Mouse (Mus musculus): ENCODE measurements around the gene Gad1.

Gene Gad1

DNA sequence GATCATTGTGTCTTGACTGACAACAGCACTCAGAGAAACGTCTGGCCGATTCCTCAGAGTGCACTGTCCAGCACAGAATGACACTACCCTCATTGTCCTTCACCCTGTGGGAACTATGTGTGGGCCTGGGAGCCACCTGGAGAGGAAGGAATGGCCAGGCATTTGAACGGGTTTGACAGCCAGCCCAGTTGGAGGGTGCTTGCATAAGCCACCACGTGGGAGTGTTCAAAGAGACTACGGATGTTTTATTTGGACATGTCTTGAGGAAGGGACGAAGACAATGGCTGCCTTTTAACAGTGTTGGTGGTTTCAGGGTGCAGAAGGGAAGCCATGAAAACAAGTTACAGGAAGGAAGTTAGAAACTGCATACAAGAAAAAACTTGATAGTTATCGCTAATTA lies 72.9 kb downstream of the Gad1 start:
- DNase-seq (ENCODE audit: low spot score in 2 of 2): no peak

DNA sequence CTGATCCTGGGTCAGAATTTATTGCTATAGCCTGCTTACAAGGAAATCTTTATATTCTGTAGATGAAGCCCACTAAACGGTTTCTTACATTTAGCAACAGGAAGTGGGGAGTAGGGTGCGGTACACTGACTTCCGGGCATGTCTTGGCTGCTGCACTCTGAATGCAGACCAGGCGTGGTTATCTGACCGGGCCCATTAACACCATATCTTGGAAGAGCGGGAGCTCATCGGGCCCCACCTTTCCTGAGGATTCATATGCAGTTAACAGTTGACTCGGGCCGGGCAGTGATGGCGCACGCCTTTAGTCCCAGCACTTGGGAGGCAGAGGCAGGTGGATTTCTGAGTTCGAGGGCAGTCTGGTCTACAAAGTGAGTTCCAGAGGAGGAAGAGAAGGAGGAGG lies 75.5 kb downstream of the Gad1 start:
- no peak for DNase-seq (ENCODE audit: low spot score in 2 of 2)

DNA sequence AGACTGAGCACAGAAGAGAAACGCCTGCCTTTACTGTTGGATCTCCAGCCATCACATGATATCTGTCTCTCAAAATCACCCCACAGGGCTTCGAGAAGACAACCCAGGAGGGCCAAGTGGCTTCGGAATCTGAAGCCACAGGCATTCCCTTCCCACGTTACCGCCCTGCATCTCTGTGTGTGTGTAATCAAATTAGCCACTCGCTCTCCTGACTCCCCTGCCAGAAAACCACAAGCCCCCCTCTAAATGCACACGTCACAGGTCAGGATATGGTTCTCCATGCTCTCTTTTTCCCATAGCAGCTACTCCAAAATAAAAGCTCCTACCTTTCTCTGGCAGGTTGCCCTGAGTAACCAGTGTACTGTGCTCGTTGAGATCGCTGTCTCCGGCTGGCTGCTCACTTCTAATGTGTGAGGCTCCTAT lies 76.5 kb downstream of the Gad1 start:
- peak; percentile 22 to 37 for DNase-seq (ENCODE audit: low spot score in 2 of 2)

DNA sequence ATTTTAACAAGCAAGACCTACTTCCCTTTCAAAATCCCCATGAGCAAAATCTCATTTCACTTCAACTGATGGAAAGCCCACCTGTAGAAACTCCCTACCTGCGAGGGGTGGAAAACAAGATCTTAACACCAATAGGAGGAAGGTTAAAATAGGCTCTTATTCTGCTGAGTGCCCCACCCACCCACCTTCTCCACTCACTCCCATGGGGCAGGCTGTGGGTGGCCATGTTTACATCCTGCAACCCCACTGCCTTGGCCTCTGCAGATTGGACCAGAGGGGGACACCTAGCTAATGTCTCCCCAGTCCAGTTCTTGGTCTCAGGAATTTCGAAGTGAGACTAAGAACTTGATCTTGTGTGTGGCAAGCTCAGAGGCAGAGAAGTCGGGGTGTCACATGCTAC lies 77.0 kb downstream of the Gad1 start:
- no peak for DNase-seq (ENCODE audit: low spot score in 2 of 2)

DNA sequence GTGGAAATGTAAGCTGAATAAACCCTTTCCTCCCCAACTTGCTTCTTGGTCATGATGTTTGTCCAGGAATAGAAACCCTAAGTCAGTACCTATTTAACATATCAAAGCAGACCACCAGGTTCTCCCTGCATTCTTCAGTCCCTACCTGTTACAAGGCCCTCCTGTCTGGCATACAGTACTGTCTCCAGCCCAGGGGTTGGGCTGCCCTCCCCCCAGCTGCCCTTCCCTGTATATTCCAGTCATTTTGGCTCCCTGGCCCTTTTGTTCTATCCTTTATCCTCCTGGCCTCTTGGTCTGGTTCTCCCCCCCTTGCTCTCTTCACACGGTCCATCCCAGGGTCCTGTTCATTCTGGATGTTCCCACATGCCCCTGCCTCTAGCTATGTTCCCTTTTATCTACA lies 78.4 kb downstream of the Gad1 start:
- no peak for DNase-seq (ENCODE audit: low spot score in 2 of 2)

DNA sequence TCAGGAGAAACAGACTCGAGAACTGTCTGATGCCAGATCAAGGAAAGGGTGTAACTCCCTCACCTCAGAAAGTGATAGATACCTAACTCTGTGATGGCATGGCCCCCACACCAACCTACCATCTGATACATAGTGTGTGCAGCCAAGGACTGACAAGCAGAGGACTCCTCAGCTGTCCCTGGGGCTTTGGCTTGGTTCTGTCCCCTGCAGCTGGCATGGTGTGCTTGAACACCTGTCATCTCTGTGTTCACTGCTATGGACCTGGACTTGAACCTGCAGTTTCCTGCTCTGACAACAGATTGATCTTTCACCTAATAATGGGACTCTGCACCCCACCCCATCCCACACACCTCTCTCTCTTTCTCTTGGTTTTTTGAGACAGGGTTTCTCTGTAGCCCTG lies 79.5 kb downstream of the Gad1 start:
- DNase-seq (ENCODE audit: low spot score in 2 of 2): no peak

DNA sequence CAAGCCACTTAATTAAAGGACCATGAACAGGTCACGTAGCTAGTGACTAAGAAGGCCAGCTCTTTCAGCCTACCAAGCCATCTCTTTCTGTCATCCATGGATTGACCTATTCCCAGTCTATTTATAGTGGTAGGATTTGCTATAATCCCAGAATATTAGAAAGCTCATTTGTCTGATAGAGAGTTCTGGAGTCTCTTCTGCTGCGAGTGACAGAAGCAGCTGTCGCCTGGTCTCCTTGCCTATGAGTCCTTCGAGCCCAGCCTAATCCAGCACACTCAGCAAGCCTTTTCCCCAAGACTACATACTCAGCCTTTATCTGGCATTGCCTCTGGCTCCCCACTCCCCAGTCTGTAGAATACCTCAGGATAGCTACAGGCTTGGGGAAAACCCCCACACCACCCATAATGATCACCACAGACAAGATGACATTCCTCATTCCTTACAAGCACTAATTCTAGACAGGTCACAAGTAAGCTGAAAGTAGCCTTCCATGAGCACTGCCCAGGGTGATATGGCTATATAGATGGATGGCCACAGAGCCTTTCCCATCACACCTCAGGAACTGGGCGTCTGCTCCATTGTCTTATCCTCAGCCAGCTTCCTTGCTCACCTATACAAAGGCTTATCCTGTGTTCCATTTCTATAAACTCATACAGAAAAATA lies 81.3 kb downstream of the Gad1 start:
- no peak for DNase-seq (ENCODE audit: low spot score in 2 of 2)

DNA sequence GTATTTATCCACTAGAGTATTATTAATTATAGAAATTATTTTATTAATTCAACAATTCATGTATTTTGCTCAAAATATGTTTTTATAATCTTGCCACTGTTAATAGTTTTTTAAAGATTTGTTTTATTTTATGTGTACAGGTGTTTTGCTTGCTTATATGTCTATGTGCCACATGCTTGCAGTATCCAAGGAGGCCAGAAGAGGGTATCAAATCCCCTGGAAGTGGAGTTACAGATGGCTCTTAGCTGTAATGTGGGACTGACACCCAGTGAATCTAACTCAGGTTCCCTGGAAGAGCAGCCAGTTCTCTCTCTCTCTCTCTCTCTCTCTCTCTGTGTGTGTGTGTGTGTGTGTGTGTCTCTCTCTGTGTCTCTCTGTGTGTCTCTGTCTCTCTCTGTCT lies 88.1 kb downstream of the Gad1 start:
- no peak for DNase-seq (ENCODE audit: low spot score in 2 of 2)

DNA sequence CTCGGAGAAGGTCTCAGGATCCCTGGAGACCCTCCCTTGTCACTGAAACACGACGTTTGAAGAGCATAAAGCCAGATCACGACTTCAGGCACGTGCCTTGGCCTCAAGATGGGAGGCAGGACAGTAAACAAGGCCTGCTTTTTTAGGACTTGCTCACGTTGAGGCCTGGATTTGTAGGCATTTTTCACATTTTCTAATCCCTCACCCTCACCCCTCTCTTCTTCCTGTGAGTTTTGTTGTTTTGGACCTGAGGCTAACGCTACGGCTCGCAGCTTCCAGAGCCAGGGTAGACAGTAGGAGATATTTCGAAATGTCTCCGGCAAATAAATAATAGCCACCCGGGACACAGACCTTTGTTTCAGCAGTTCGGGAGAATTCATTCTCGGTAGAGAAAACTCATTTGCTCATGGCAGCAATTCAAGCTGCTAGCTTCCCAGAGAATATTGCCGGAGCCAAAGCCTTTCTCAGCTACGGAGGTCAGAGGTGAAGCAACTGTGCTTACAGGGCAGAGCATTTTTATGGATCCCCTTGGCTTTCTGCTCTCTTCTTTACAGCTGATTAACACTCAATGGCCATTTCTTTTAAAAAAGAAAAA lies 90.2 kb downstream of the Gad1 start:
- no peak for DNase-seq (ENCODE audit: low spot score in 2 of 2)

DNA sequence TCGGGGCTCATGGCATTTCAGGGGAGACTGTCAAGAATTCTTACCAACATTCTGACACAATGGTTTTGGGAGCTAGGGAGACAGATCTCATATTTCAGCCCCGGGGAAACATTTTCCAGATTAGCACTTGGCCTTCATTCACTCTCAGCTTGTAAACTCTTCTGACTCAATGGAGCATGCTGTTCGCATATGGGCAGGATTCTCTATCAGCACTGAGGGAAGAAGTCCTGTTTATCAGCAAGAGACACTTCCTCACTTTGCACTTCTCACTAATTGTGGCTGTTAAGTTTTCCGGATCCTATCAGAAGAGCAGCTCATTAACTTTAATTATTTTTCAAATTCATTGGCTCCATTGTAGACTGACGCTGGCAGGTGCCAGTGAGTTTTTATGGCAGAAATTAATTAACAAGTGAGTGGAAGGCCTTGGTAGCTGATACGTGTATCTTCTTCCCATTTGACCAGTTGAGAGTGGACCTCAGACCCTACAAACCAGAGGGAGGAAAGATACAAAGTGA lies 92.5 kb downstream of the Gad1 start:
- DNase-seq (ENCODE audit: low spot score in 2 of 2): no peak

DNA sequence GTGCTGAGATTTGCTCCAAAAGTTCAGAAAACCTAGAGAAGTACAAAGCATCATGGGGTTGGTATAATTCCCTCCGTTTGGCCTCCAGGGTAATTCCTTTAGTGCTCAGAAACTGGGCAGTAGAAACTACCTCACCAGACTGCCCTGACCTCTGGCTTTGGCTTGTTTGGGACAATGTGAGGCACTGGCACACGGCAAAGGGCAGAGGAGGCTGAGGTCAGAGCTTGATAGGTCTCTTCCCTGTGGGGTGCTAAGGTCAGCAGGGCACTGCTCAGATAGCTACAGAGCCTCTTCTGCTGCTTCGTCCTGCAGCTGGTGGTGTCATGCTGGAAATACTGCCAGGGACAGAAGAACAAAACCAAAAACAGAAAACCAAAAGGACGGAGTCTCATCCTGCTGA lies 94.8 kb downstream of the Gad1 start:
- DNase-seq (ENCODE audit: low spot score in 2 of 2): no peak

DNA sequence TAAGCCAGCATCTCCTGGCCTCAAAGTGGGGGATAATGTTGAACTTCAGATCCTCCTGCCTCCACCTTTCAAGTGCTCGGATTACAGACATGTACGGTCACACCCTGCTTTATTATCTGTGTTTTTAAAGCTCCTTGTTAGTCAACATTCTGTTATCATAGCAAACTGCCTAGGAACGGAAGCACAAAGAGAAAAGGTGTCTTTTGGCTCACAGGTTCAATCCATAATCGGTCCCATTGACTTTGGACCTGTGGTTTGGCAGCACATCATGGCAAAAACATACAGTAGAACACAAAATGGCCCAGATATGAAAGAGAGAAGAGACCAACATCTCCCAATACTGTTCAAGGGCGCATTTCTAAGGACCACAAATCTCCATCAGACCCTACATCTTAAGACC lies 95.4 kb downstream of the Gad1 start:
- DNase-seq (ENCODE audit: low spot score in 2 of 2): no peak

DNA sequence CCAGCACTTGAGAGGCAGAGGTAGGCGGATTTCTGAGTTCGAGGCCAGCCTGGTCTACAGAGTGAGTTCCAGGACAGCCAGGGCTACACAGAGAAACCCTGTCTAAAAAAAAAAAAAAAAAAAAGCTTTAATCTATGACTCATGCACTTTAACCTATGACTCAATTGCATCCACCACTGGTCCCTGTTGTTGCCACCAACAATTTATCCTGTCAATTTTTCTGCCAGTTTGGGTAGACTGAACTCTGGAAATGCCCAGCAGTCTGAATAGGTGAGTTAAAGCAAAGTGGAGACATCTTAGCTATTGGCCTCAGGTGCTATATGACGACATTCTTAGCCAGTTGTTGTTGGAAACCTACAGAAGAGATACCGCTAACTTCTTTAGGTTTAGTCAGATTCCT lies 96.6 kb downstream of the Gad1 start:
- no peak for DNase-seq (ENCODE audit: low spot score in 2 of 2)

Data from right cerebral cortex, adult 2 months (tissue).